Comparison of ENCODE assay signal across 28 mouse cellular contexts in genomic region chr7:36784243-36784773, GRCm38 (mm10).
DNase-seq lines count a peak whose midpoint lies in the region; ATAC-seq lines count a peak whose summit lies in the region.
"Had no signal": no experiment of that assay in that cellular context is flagged by ENCODE, and none has a peak within 500 bp of the region (broad histone marks: within the 10 kb centered on the region; RNA-seq: fewer than 3 reads in every experiment).

No protein-coding gene starts in this region.

- H3K9ac ChIP-seq in embryonic facial prominence, embryonic 11.5 days (replicated peaks; ENCODE audit: low read length) = no peak overlapping the region
- no peak overlapping the region for H3K9ac ChIP-seq in kidney, embryonic 14.5 days (ENCODE audit: low read depth, low read length)
- H3K9ac ChIP-seq in embryonic facial prominence, embryonic 12.5 days = no peak overlapping the region
- H3K9ac ChIP-seq: embryonic facial prominence, embryonic 15.5 days; forebrain, embryonic 12.5 days had no signal

- no peaks in the 10 kb centered on the region for H3K36me3 ChIP-seq in embryonic facial prominence, embryonic 11.5 days (replicated peaks; ENCODE audit: control insufficient read depth, insufficient read depth, low read depth, low read length)
- no peaks in the 10 kb centered on the region for H3K36me3 ChIP-seq in embryonic facial prominence, embryonic 10.5 days (replicated peaks)
- no peaks in the 10 kb centered on the region for H3K36me3 ChIP-seq in kidney, embryonic 14.5 days (ENCODE audit: control insufficient read depth, insufficient read depth, low read length)
- H3K36me3 ChIP-seq in embryonic facial prominence, embryonic 12.5 days = no peaks in the 10 kb centered on the region
- H3K36me3 ChIP-seq: embryonic facial prominence, embryonic 15.5 days; forebrain, embryonic 10.5 days; forebrain, embryonic 12.5 days; G1E had no signal

- 55% methylated on average over 4 of the region's 4 CpGs for WGBS in embryonic facial prominence, embryonic 11.5 days
- 59% methylated on average over 4 of the region's 4 CpGs for WGBS in embryonic facial prominence, embryonic 10.5 days
- WGBS in kidney, embryonic 14.5 days = 49% methylated on average over 4 of the region's 4 CpGs
- 48% methylated on average over 4 of the region's 4 CpGs for WGBS in embryonic facial prominence, embryonic 12.5 days

- H3K4me1 ChIP-seq in embryonic facial prominence, embryonic 11.5 days (ENCODE audit: control insufficient read depth, insufficient read depth, low read length) = no peaks in the 10 kb centered on the region
- H3K4me1 ChIP-seq in embryonic facial prominence, embryonic 10.5 days = peaks cover 10% of the 10 kb centered on the region
- 0 out of 2 replicates have a peak, but pooled peaks cover 10% of the 10 kb centered on the region for H3K4me1 ChIP-seq in kidney, embryonic 14.5 days (ENCODE audit: control insufficient read depth, insufficient read depth, low read length)
- H3K4me1 ChIP-seq in embryonic facial prominence, embryonic 12.5 days = no peaks in the 10 kb centered on the region
- H3K4me1 ChIP-seq: embryonic facial prominence, embryonic 15.5 days; forebrain, embryonic 12.5 days had no signal

- no peak overlapping the region for H3K4me3 ChIP-seq in embryonic facial prominence, embryonic 11.5 days (ENCODE audit: low read depth, low read length)
- no peak overlapping the region for H3K4me3 ChIP-seq in embryonic facial prominence, embryonic 10.5 days
- H3K4me3 ChIP-seq in kidney, embryonic 14.5 days (ENCODE audit: low read length) = no peak overlapping the region
- H3K4me3 ChIP-seq in embryonic facial prominence, embryonic 12.5 days = no peak overlapping the region
- H3K4me3 ChIP-seq: embryonic facial prominence, embryonic 15.5 days; erythroblast, embryonic 14.5 days; forebrain, embryonic 10.5 days; forebrain, embryonic 12.5 days had no signal

- no peaks in the 10 kb centered on the region for H3K27me3 ChIP-seq in embryonic facial prominence, embryonic 11.5 days (ENCODE audit: control insufficient read depth, insufficient read depth, low read length)
- no peaks in the 10 kb centered on the region for H3K27me3 ChIP-seq in embryonic facial prominence, embryonic 10.5 days (replicated peaks; ENCODE audit: low read depth, poor library complexity, severe bottlenecking)
- H3K27me3 ChIP-seq in kidney, embryonic 14.5 days (ENCODE audit: control insufficient read depth, insufficient read depth, low read length) = no peaks in the 10 kb centered on the region
- H3K27me3 ChIP-seq in embryonic facial prominence, embryonic 12.5 days = no peaks in the 10 kb centered on the region
- H3K27me3 ChIP-seq: CH12.LX; embryonic facial prominence, embryonic 15.5 days; forebrain, embryonic 12.5 days had no signal

- peak; percentile 24 for DNase-seq in embryonic facial prominence, embryonic 11.5 days (ENCODE audit: low spot score)
- DNase-seq in embryonic facial prominence, embryonic 10.5 days (ENCODE audit: low spot score) = no peak
- DNase-seq in kidney, postnatal 25 days = no peak
- no peak for DNase-seq in heart, adult 8-10 months (ENCODE audit: low spot score)
- DNase-seq: adrenal gland, adult 2 months; adrenal gland, postnatal 10 days; adrenal gland, postnatal 25 days; B cell, adult 2 months; cerebellum, adult 11 months; cerebellum, adult 18-20 months; cerebellum, adult 8-10 months; cerebellum, adult 9-11 months; cerebellum, postnatal 14 days; cerebellum, postnatal 36 days; embryo, embryonic 11 days had no signal

- 0 out of 2 replicates have a peak, but pooled peaks have one; percentile 56 for ATAC-seq in embryonic facial prominence, embryonic 11.5 days (replicated peaks; ENCODE audit: insufficient number of reproducible peaks, low FRiP score, low TSS enrichment, low read depth)
- peak; percentile 66 for ATAC-seq in kidney, embryonic 14.5 days (ENCODE audit: low FRiP score, low TSS enrichment)
- peak; percentile 79; the same call in 1 of the 2 replicates for ATAC-seq in embryonic facial prominence, embryonic 12.5 days (ENCODE audit: insufficient number of reproducible peaks, insufficient read depth, low FRiP score, low TSS enrichment)
- ATAC-seq: activated CD4-positive, CD25-positive, alpha-beta regulatory T cell, adult 4 months; CD4-positive, CD25-positive, alpha-beta regulatory T cell, adult 4 months; forebrain, embryonic 14.5 days; forebrain, embryonic 16.5 days; Patski had no signal

- no peaks in the 10 kb centered on the region for H3K9me3 ChIP-seq in embryonic facial prominence, embryonic 11.5 days (replicated peaks; ENCODE audit: control insufficient read depth, low read length)
- H3K9me3 ChIP-seq in embryonic facial prominence, embryonic 10.5 days = no peaks in the 10 kb centered on the region
- no peaks in the 10 kb centered on the region for H3K9me3 ChIP-seq in kidney, embryonic 14.5 days (ENCODE audit: control insufficient read depth, low read length)
- no peaks in the 10 kb centered on the region for H3K9me3 ChIP-seq in embryonic facial prominence, embryonic 12.5 days
- H3K9me3 ChIP-seq: embryonic facial prominence, embryonic 15.5 days; forebrain, embryonic 10.5 days; forebrain, embryonic 12.5 days had no signal

- no peak overlapping the region for H3K27ac ChIP-seq in embryonic facial prominence, embryonic 11.5 days (replicated peaks; ENCODE audit: low read depth, low read length)
- no peak overlapping the region for H3K27ac ChIP-seq in embryonic facial prominence, embryonic 10.5 days (replicated peaks)
- H3K27ac ChIP-seq in kidney, embryonic 14.5 days (ENCODE audit: low read depth, low read length) = no peak overlapping the region
- H3K27ac ChIP-seq in embryonic facial prominence, embryonic 12.5 days = no peak overlapping the region
- H3K27ac ChIP-seq: embryonic facial prominence, embryonic 15.5 days; forebrain, embryonic 10.5 days; forebrain, embryonic 12.5 days had no signal

- no peak overlapping the region for H3K4me2 ChIP-seq in embryonic facial prominence, embryonic 11.5 days (ENCODE audit: low read depth, low read length)
- no peak overlapping the region for H3K4me2 ChIP-seq in kidney, embryonic 14.5 days (replicated peaks; ENCODE audit: low read depth, low read length)
- H3K4me2 ChIP-seq in embryonic facial prominence, embryonic 12.5 days (replicated peaks) = no peak overlapping the region
- H3K4me2 ChIP-seq: embryonic facial prominence, embryonic 15.5 days; forebrain, embryonic 12.5 days had no signal
